Mouse (Mus musculus): Measurements from ENCODE around the gene Fsd1. TPM values are rescaled to one million over a fixed set of nuclear protein-coding genes. Genes with fewer than 3 reads are reported as not detected.
A peak's percentile ranks its signal among the peaks of the same experiment; 100 is the strongest.

Gene Fsd1
- polyA plus RNA-seq, 1 experiment, result 1.2 TPM

DNA sequence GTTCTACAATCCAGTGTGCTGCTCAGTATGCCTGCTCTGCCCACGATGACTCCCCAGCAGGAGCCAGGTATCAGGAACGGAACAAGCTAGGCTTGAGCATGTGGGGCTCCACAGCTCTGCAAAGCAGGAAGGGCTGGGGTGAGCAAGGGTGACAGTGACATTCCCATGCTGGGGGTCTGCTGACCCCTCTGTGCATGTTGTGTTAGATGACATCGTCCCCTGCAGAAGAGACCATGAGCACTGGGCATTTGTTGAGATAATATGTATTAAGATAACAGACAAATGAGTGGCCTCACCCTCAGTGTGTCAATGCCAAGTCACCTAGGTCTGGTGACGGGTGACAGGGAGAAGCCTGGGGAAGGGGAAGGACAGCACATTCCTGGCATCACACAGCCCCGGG, 38.6 kb downstream of the Fsd1 start:
- H3K4me3 ChIP-seq (ENCODE audit: insufficient read depth, poor library complexity, severe bottlenecking), result no peak overlapping the region
- no peak for TF ChIP-seq FOSL1 (IDR thresholded peaks at IDR 0.05; ENCODE audit: insufficient read depth, low read length, poor library complexity, severe bottlenecking)
- TF ChIP-seq CEBPB (IDR thresholded peaks at IDR 0.05; ENCODE audit: low read depth), result no peak
- TF ChIP-seq USF1 (IDR thresholded peaks at IDR 0.05; ENCODE audit: low read depth), result no peak
- no peak for TF ChIP-seq MYOD1 (IDR thresholded peaks at IDR 0.05; ENCODE audit: control insufficient read depth, insufficient read length, low read depth)
- no peak for TF ChIP-seq CTCF (IDR thresholded peaks at IDR 0.05; ENCODE audit: control insufficient read depth, insufficient read depth, insufficient read length)
- no peak for TF ChIP-seq MAX (IDR thresholded peaks at IDR 0.05)
- TF ChIP-seq MYOG (IDR thresholded peaks at IDR 0.05; ENCODE audit: control insufficient read depth, extremely low read depth, insufficient read length), result no peak
- H3K27me3 ChIP-seq (ENCODE audit: control insufficient read depth, insufficient read depth, insufficient read length), result no peaks in the 10 kb centered on the region
- peaks cover 37% of the 10 kb centered on the region for H3K36me3 ChIP-seq (ENCODE audit: control insufficient read depth, insufficient read depth)
- peaks cover 96% of the 10 kb centered on the region for H3K79me2 ChIP-seq (ENCODE audit: control insufficient read depth, insufficient read depth)
- H3ac ChIP-seq (ENCODE audit: control insufficient read depth, insufficient read length, low read depth), result no peak overlapping the region
- peaks cover 69% of the 10 kb centered on the region for H3K79me3 ChIP-seq (ENCODE audit: low read depth)

DNA sequence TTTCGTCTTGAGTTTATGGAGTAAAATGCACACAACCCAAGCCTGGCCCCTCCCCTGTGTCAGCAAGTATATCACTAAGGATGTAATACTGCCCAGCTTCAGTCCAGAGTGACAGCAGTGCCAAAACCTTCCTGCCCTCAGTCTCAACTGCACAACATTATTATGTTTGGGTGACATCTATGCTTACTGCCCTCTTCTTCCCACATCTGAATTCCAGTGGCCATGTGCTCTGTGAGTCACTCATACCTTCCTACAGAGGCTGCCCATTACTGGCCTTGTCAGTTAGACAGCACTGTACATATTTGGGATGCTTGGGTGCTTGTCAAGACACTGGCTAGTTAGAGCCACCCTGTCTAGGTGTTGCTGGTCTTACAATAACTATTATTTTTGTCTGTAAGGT, 40.0 kb downstream of the Fsd1 start:
- Histone ChIP-seq H3K36me3 (ENCODE audit: control insufficient read depth, insufficient read depth) (peaks cover 33% of the 10 kb centered on the region), H3K79me3 (ENCODE audit: low read depth) (peaks cover 79% of the 10 kb centered on the region), H3ac (ENCODE audit: control insufficient read depth, insufficient read length, low read depth) (no peak overlapping the region), H3K27me3 (ENCODE audit: control insufficient read depth, insufficient read depth, insufficient read length) (no peaks in the 10 kb centered on the region), H3K4me3 (ENCODE audit: insufficient read depth, poor library complexity, severe bottlenecking) (no peak overlapping the region), H3K79me2 (ENCODE audit: control insufficient read depth, insufficient read depth) (peaks cover 96% of the 10 kb centered on the region)
- TF ChIP-seq CTCF (IDR thresholded peaks at IDR 0.05; ENCODE audit: control insufficient read depth, insufficient read depth, insufficient read length) (no peak), FOSL1 (IDR thresholded peaks at IDR 0.05; ENCODE audit: insufficient read depth, low read length, poor library complexity, severe bottlenecking) (no peak), MYOD1 (IDR thresholded peaks at IDR 0.05; ENCODE audit: control insufficient read depth, insufficient read length, low read depth) (no peak), CEBPB (IDR thresholded peaks at IDR 0.05; ENCODE audit: low read depth) (no peak), MYOG (IDR thresholded peaks at IDR 0.05; ENCODE audit: control insufficient read depth, extremely low read depth, insufficient read length) (no peak), USF1 (IDR thresholded peaks at IDR 0.05; ENCODE audit: low read depth) (peak; percentile 76), MAX (IDR thresholded peaks at IDR 0.05) (peak; percentile 96)

DNA sequence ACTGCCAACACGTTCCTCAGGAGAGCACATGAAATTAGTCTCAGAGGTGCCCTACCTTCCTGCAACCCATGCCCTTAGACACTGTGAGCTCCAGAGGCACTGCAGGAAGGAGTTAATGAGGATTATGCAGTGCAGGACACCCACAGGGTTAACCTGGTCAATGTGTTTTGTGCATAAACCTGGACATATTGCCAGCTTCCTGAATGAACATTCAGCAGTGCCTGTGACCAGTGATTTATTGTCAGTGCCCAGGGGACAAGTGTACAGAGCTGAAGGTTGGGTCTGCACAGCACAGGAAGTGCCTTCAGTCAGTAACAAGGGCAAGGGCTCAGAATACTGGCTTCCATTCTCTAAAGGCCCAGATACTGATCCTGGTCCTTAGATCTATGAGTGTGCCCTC, 40.6 kb downstream of the Fsd1 start:
- TF ChIP-seq MAX (IDR thresholded peaks at IDR 0.05) (no peak), CTCF (IDR thresholded peaks at IDR 0.05; ENCODE audit: control insufficient read depth, insufficient read depth, insufficient read length) (no peak), MYOG (IDR thresholded peaks at IDR 0.05; ENCODE audit: control insufficient read depth, extremely low read depth, insufficient read length) (no peak), FOSL1 (IDR thresholded peaks at IDR 0.05; ENCODE audit: insufficient read depth, low read length, poor library complexity, severe bottlenecking) (no peak), USF1 (IDR thresholded peaks at IDR 0.05; ENCODE audit: low read depth) (no peak), CEBPB (IDR thresholded peaks at IDR 0.05; ENCODE audit: low read depth) (no peak), MYOD1 (IDR thresholded peaks at IDR 0.05; ENCODE audit: control insufficient read depth, insufficient read length, low read depth) (no peak)
- Histone ChIP-seq H3ac (ENCODE audit: control insufficient read depth, insufficient read length, low read depth) (no peak overlapping the region), H3K27me3 (ENCODE audit: control insufficient read depth, insufficient read depth, insufficient read length) (no peaks in the 10 kb centered on the region), H3K36me3 (ENCODE audit: control insufficient read depth, insufficient read depth) (peaks cover 33% of the 10 kb centered on the region), H3K4me3 (ENCODE audit: insufficient read depth, poor library complexity, severe bottlenecking) (no peak overlapping the region), H3K79me3 (ENCODE audit: low read depth) (peaks cover 77% of the 10 kb centered on the region), H3K79me2 (ENCODE audit: control insufficient read depth, insufficient read depth) (peaks cover 96% of the 10 kb centered on the region)

DNA sequence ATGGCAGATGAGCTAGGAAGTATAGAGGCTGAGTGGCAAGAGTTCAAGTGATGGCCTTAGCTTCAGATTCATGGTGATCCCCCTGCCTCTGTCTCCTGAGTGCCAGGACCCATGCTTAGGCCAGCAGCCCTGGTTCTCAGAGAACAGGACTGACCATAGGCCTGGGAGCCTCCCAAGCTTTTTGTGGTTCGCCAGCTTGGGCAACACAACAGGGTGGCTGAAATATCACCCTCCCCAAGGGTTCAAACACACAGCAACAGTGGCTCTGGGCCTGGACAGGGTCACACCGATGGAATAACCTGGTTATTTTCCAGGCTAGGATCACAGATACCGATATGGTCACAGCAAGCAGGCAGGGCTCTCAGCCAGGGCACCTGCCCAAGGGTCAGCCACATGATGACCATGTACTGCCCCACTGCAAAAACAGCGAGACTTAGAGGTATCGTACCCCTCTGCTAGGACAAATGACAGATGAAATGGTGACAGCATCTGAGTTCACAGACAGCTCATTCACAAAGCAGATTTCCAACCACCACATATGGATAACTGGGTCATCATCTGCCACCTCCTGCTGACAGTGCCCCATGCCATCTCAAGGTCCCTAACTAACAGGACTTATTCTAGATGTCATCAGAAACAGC, 41.6 kb downstream of the Fsd1 start:
- Histone ChIP-seq H3K4me3 (ENCODE audit: insufficient read depth, poor library complexity, severe bottlenecking) (no peak overlapping the region), H3K36me3 (ENCODE audit: control insufficient read depth, insufficient read depth) (peaks cover 35% of the 10 kb centered on the region), H3K27me3 (ENCODE audit: control insufficient read depth, insufficient read depth, insufficient read length) (no peaks in the 10 kb centered on the region), H3K79me3 (ENCODE audit: low read depth) (peaks cover 78% of the 10 kb centered on the region), H3K79me2 (ENCODE audit: control insufficient read depth, insufficient read depth) (peaks cover 96% of the 10 kb centered on the region), H3ac (ENCODE audit: control insufficient read depth, insufficient read length, low read depth) (no peak overlapping the region)
- TF ChIP-seq MYOD1 (IDR thresholded peaks at IDR 0.05; ENCODE audit: control insufficient read depth, insufficient read length, low read depth) (no peak), USF1 (IDR thresholded peaks at IDR 0.05; ENCODE audit: low read depth) (no peak), CTCF (IDR thresholded peaks at IDR 0.05; ENCODE audit: control insufficient read depth, insufficient read depth, insufficient read length) (no peak), FOSL1 (IDR thresholded peaks at IDR 0.05; ENCODE audit: insufficient read depth, low read length, poor library complexity, severe bottlenecking) (no peak), CEBPB (IDR thresholded peaks at IDR 0.05; ENCODE audit: low read depth) (no peak), MAX (IDR thresholded peaks at IDR 0.05) (no peak), MYOG (IDR thresholded peaks at IDR 0.05; ENCODE audit: control insufficient read depth, extremely low read depth, insufficient read length) (no peak)

DNA sequence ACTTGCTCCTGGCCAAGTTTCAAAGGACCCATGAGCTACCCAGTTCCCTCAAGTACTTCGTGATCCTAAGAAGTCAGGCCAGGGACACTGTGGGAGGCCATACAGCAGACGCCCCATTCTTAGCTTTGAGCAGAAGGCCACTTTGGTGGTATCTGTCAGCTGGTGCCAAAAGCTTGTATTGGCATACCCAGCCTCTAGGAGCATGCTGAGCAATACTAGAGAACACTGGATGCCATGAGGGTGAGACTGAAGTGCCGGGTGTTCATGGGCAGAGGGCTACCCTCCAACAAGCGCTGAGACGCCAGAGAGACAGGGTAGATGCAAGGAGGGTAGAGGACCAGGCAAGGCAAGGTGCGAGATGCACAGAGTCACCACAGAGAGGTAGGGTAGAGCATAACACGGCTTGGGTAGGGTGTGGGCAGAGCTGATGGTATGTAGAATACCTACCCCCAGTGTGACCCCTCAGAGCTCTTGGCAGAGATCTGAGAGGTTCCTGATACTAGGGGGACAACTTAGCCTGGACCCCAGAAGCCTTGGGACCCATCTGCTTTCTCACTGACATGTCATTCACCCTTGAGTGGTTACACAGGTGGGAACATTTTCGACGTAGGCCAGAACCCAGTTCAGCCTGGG, 44.0 kb downstream of the Fsd1 start:
- peaks cover 34% of the 10 kb centered on the region for H3K36me3 ChIP-seq (ENCODE audit: control insufficient read depth, insufficient read depth)
- no peak overlapping the region for H3K4me3 ChIP-seq (ENCODE audit: insufficient read depth, poor library complexity, severe bottlenecking)
- no peaks in the 10 kb centered on the region for H3K27me3 ChIP-seq (ENCODE audit: control insufficient read depth, insufficient read depth, insufficient read length)
- peaks cover 96% of the 10 kb centered on the region for H3K79me2 ChIP-seq (ENCODE audit: control insufficient read depth, insufficient read depth)
- H3K79me3 ChIP-seq (ENCODE audit: low read depth), result peaks cover 77% of the 10 kb centered on the region
- TF ChIP-seq MAX (IDR thresholded peaks at IDR 0.05) (no peak), CTCF (IDR thresholded peaks at IDR 0.05; ENCODE audit: control insufficient read depth, insufficient read depth, insufficient read length) (no peak), MYOD1 (IDR thresholded peaks at IDR 0.05; ENCODE audit: control insufficient read depth, insufficient read length, low read depth) (no peak), CEBPB (IDR thresholded peaks at IDR 0.05; ENCODE audit: low read depth) (no peak), USF1 (IDR thresholded peaks at IDR 0.05; ENCODE audit: low read depth) (no peak), FOSL1 (IDR thresholded peaks at IDR 0.05; ENCODE audit: insufficient read depth, low read length, poor library complexity, severe bottlenecking) (no peak), MYOG (IDR thresholded peaks at IDR 0.05; ENCODE audit: control insufficient read depth, extremely low read depth, insufficient read length) (no peak)
- peak overlapping the region; percentile 15 for H3ac ChIP-seq (ENCODE audit: control insufficient read depth, insufficient read length, low read depth)

Measured in C2C12 (cell line).